Mouse (Mus musculus): Measurements from ENCODE around the gene Psmb3. TPM values are rescaled to one million over a fixed set of nuclear protein-coding genes. Genes with fewer than 3 reads are reported as not detected.
"Not testable (repeated sequence)": the region's sequence is repeated elsewhere in the genome, so short reads cannot be mapped to it uniquely, and the experiment has no call there.

Gene Psmb3
- 100 to 1,000 TPM; 203 to 227 TPM for total RNA-seq (2021)
- long read RNA-seq, experiment 1, transcript Psmb3-201 (6 exons, 766 nt), result major isoform, 127 of 139 reads
- long read RNA-seq, experiment 1, partial matches to known transcripts, result 7 of 139 reads
- long read RNA-seq, experiment 1, other reads (novel, unspliced or antisense), result 3 of 139 reads
- long read RNA-seq, experiment 2, transcript Psmb3-201 (6 exons, 766 nt), result major isoform, 121 of 136 reads
- long read RNA-seq, experiment 2, partial matches to known transcripts, result 8 of 136 reads
- long read RNA-seq, experiment 2, other reads (novel, unspliced or antisense), result 5 of 136 reads

- DNase-seq (ENCODE audit: low spot score in 2 of 2), result peak; percentile 91 to 99
These were observed at the start of gene Psmb3 for GRCm38 (mm10) chr11:97703039-97703826. Gene Psmb3 (plus strand): TSS chr11:97703399.

DNA sequence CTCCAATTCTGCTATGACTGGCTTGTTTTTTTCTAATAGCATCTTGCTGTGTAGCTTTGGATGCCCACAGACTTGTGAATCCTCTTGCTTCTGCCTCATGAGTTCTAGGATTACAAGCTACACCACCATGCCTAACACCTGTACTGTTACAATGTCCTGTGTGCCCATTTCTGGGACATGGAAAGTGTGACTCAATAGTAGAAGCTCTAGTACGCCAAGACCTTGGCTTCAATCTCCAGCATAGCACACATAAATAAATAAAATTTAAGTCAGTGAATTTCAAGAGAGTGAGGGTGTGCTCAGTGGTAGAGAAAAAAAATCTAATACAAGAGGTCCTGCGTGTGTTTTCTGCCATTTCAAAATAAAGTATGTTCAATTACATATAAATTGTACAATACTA, 49.0 kb upstream of the Psmb3 start:
- DNase-seq (ENCODE audit: low spot score in 2 of 2), result no peak

DNA sequence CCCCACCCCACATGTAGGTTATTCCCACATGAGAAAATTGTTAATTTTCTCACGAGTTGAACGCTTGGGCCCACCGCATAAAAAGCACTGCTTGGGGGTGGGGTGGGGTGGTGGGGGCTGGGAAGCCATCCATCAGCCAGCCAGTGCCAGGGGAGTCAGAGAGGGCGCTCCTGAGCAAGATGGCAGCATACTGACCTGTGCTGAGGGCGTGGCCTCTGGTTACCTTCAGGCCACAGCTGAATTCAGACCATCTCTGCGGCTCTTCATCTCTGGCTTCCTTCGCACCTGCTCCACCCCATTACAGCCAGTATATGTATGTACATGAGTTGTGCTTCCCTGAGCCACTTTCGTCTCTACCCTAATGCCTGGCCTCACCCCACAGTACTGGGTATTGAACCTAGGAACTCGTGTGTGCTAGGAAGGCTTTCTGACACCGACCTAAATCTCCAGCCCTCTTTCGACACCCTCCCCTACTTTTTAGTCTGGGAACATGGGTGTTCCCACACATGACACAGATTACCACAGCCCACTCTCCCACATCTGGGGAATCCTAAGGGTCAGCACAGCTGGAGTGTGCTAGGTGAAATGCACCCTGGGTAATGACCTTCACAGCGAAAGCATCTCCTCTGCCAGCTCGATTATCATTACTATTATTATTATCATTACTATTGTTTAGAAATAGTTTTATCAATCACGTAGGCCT, 46.8 kb upstream of the Psmb3 start:
- DNase-seq (ENCODE audit: low spot score in 2 of 2), result no peak

GRCm38 (mm10) chr11:97657184-97657945, 45.8 kb upstream of the Psmb3 start:
- DNase-seq (ENCODE audit: low spot score in 2 of 2), result no peak

GRCm38 (mm10) chr11:97657967-97658366, 45.2 kb upstream of the Psmb3 start:
- not testable (repeated sequence) for DNase-seq (ENCODE audit: low spot score in 2 of 2)

- no peak for DNase-seq (ENCODE audit: low spot score in 2 of 2)
These were observed 44.4 kb upstream of the Psmb3 start for GRCm38 (mm10) chr11:97658751-97659266.

DNA sequence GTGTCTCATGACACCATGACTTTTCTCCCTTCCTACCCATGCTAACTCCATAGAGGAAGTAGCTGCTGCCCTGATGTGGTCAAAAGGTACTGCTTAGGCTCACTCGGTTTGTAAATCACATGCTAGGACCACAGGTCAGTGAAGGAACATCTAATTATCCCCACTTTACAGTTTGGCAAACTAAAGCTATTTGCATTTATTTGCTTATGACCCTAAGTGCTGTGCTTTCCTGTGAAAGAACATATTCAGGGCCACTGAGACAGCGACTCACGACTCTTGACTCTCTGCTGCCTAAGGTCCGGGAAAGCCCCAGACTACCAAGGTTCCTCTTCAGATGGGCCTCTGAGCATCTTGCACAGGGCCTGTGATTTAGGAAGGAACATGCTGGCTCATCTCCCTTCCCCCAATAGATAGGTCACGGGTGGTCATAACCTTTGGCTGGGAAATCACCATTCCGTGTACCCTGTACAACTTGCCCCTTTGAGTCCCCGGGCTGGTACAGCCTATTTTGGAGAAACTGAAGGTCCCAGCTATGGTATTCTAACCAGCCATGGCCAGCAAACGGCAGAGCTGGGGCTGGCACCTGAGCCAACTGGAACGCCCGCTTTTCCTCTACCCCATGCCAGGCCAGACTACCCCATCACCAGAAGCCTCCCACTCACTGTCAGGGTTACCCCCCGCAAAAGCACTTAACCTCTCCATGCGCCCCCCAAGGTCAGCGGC, 43.8 kb upstream of the Psmb3 start:
- DNase-seq (ENCODE audit: low spot score in 2 of 2), result no peak

- DNase-seq (ENCODE audit: low spot score in 2 of 2), result peak; percentile 51 to 78
These were observed 43.0 kb upstream of the Psmb3 start for GRCm38 (mm10) chr11:97659990-97660714.

DNA sequence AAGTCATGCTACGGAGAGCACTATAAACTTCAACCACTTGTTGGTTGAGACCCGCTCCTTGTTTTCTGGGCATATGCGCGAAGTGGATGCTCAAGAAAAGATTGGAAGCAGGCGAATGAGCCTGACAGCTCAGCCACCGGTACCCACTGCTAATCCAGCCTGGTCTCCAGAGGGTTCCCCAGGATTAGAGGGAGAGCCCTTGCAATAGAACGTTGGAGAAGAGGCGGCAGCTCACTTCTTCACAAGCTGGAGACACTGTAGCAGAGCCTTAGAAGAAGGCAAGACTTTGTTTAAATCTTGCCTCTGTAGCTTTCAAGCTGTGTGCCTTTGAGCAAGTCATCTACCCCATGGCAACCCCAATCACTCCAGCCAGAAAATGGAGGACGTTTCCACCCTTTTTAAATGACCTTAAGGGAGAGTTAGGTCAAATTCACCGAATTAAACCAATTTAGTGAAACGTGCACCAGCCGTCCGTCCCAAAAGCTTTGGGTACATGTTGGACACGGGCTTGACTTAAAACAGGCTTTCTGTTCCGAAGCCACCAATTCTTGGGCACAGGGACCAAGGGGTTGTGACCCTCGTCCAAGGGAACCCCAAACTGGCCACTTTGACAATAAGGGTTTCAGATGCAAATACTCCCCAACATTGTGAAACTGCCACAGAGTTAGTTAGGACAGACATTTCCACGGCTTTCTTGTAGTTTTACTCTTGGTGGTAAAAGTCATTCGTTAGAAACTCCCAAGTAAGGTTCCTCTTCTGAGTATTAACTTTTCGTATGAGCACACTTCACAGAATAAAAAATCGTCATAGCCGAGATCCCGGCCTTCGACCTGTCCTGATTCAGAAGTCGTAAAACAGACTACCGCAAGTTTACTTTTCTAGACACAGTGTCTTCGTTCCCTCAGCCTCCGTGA, 42.2 kb upstream of the Psmb3 start:
- DNase-seq (ENCODE audit: low spot score in 2 of 2), result no peak

DNA sequence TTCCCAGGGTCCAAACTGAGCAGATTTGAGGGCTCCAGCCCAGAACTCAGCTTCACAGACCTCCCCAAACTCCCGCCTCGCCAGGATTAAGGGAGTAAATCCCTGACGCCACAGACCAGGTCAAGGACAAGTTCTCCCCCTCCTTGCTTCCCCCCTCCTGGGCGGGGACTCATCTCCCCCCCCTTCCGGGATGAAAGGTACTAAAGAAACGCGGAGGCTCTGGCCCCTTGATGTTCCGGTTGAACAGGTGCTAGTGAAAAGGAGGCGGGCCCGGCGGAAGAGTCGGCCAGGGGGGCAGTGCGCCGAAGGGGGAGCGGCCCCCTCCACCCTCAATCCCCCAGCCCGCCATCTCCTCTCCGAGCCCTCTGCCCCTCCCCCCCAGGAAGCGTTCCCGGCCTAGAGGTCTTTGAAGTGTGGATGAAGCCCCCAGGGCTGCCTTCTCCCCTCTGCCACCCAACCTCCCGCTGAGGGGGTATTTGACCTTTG, 41.5 kb upstream of the Psmb3 start:
- DNase-seq (ENCODE audit: low spot score in 2 of 2), result no peak

- no peak for DNase-seq (ENCODE audit: low spot score in 2 of 2)
These were observed 40.8 kb upstream of the Psmb3 start for GRCm38 (mm10) chr11:97662207-97662892.

- DNase-seq (ENCODE audit: low spot score in 2 of 2), result peak; percentile 63 to 81
These were observed 40.2 kb upstream of the Psmb3 start, which contains the start of gene Mllt6 for GRCm38 (mm10) chr11:97662893-97663527. Gene Mllt6 (plus strand): TSS chr11:97663414.

- DNase-seq (ENCODE audit: low spot score in 2 of 2), result no peak
These were observed 39.5 kb upstream of the Psmb3 start for GRCm38 (mm10) chr11:97663528-97664338.

DNA sequence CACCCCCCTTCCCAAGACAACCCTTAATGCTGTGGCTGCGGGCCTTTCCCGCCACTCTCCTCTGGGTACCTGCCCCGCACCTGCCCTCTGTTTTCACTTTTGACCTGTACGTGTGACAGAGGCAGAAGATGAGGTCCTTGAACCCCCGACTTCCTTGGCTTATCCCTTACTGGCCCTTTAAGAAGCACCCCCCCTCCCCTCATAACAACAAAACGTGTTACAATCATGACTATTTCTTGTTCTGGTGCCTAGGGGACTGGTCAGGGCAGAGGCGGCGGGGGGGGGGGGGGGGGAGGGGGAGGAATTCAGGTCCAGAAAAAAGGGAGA, 38.9 kb upstream of the Psmb3 start:
- no peak for DNase-seq (ENCODE audit: low spot score in 2 of 2)

DNA sequence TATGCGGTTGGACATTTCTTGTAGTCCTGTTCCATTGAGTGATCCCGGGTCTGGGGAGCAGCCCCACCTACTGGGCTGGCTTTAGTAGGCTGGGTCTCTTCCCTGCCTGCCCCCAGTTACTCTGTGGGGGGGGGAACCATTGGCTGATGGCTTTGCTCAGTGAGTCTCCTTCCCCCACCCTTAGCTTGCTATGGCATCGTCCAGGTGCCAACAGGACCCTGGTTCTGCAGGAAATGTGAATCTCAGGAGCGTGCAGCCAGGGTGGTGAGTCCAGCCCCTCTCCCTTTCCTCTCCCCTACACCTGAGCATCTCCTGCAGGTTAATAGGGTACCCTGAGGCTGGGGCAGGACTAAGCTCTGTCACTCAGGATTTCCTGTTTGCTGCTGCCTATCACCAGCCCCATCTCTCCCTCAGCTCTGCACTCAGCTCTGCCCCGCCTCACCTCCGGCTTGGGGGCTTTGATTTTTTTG, 38.4 kb upstream of the Psmb3 start:
- DNase-seq (ENCODE audit: low spot score in 2 of 2), result no peak

DNA sequence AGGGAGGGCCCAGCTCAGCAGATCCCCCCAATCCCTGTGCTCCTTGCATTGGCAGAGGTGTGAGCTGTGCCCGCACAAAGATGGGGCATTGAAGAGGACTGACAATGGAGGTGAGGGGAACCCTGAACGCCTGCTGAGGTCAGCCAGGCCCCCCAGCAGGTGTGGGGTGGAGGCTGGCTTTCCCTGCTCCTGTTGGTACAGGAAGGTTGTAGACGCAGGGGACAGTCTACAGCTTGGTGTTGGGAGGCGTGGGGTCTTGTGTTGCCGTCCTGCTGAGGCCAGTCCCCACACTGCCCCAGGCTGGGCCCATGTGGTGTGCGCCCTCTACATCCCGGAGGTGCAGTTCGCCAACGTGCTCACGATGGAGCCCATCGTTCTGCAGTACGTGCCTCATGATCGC, 37.8 kb upstream of the Psmb3 start:
- DNase-seq (ENCODE audit: low spot score in 2 of 2), result no peak

Measured in gastrocnemius, postnatal 4 days (tissue).